Mouse (Mus musculus) thymus, adult 2 months (tissue): ENCODE data around the gene Mast1. TPM values are rescaled to one million over a fixed set of nuclear protein-coding genes. Genes with fewer than 3 reads are reported as not detected.

Source experiments
- DNase-seq: peaks from one replicate; pipeline ENCODE4 v3.0.0; 2021
- H3K27ac ChIP-seq: fragments of 200-500 bp; 2 replicates; pipeline ENCODE4 v1.5.1; 2012; ENCODE audit warnings: low read length, control low read depth; ENCODE audit not compliant: control insufficient read depth, insufficient read depth
- H3K27me3 ChIP-seq: fragments of 200-500 bp; 2 replicates; pipeline ENCODE4 v1.6.1; 2012; ENCODE audit warnings: mild to moderate bottlenecking, low read length, moderate library complexity, mixed read lengths; ENCODE audit not compliant: control insufficient read depth, insufficient read depth
- H3K36me3 ChIP-seq: fragments of 200-500 bp; 2 replicates; pipeline ENCODE4 v1.6.1; 2012; ENCODE audit warnings: mild to moderate bottlenecking, low read length, moderate library complexity; ENCODE audit not compliant: control insufficient read depth, insufficient read depth
- H3K4me1 ChIP-seq: fragments of 200-500 bp; replicated peaks from 2 replicates; pipeline ENCODE4 v1.6.1; 2012; ENCODE audit warnings: low read length; ENCODE audit not compliant: control insufficient read depth, insufficient read depth
- H3K4me3 ChIP-seq: fragments of 200-500 bp; 2 replicates; pipeline ENCODE4 v1.5.1; 2012; ENCODE audit warnings: mild to moderate bottlenecking, low read length, control low read depth, moderate library complexity; ENCODE audit not compliant: control insufficient read depth, insufficient read depth
- CTCF ChIP-seq: fragments of 200-500 bp; IDR thresholded peaks from 2 replicates; pipeline ENCODE4 v1.5.1; 2012; ENCODE audit warnings: mild to moderate bottlenecking, control low read depth, low read length, moderate library complexity, borderline replicate concordance; ENCODE audit not compliant: control insufficient read depth, poor library complexity, insufficient read depth; ENCODE audit errors: extremely low read depth
- POLR2A ChIP-seq: fragments of 200-500 bp; IDR thresholded peaks from 2 replicates; pipeline ENCODE4 v1.6.1; 2012; ENCODE audit warnings: mild to moderate bottlenecking, low read length, control low read depth, moderate library complexity; ENCODE audit not compliant: control insufficient read depth, poor library complexity, insufficient read depth; ENCODE audit errors: extremely low read depth
- WGBS: fragments of 180-500 bp; shearing (Covaris S2); methylation state at CpG from one replicate; pipeline ENCODE4 v1.1.7; 2018; 5-methylcytosine and 5-hydroxymethylcytosine counted together
- polyA plus RNA-seq: library from polyadenylated mRNA; depleted of rRNA; stranded (reverse); fragments of >200 nt; gene quantifications from 2 replicates; pipeline ENCODE4 v1.2.3, GENCODE M21; 2012

Mast1 gene
- polyA plus RNA-seq, 1 experiment = 0.35 TPM

GRCm38 (mm10) chr8:84937620-84938485, 694 bp upstream of the Mast1 start:
- DNase-seq = no peak
- Histone ChIP-seq H3K4me1 (no peaks in the 10 kb centered on the region; the same call in 1 of the 2 replicates), H3K36me3 (no peaks in the 10 kb centered on the region), H3K27ac (no peak overlapping the region), H3K4me3 (no peak overlapping the region), H3K27me3 (peaks cover 23% of the 10 kb centered on the region)
- WGBS = 69% methylated on average over 13 of the region's 13 CpGs
- no peak for TF ChIP-seq CTCF

- no peaks in the 10 kb centered on the region for H3K36me3 ChIP-seq
- no peaks in the 10 kb centered on the region; the same call in 1 of the 2 replicates for H3K4me1 ChIP-seq
- no peak overlapping the region for H3K4me3 ChIP-seq
- DNase-seq = no peak
- no peak overlapping the region for H3K27ac ChIP-seq
- WGBS = 26% methylated on average over 23 of the region's 23 CpGs
- H3K27me3 ChIP-seq = peaks cover 23% of the 10 kb centered on the region
- no peak for TF ChIP-seq POLR2A
- TF ChIP-seq CTCF = no peak
Observed at GRCm38 (mm10) chr8:84936041-84936961, 858 bp downstream of the Mast1 start.

- H3K27ac ChIP-seq = no peak overlapping the region
- no peaks in the 10 kb centered on the region; the same call in 1 of the 2 replicates for H3K4me1 ChIP-seq
- DNase-seq = no peak
- H3K27me3 ChIP-seq = peaks cover 23% of the 10 kb centered on the region
- H3K36me3 ChIP-seq = no peaks in the 10 kb centered on the region
- TF ChIP-seq CTCF (no peak), POLR2A (no peak)
- WGBS = 6% methylated on average over 14 of the region's 14 CpGs
- H3K4me3 ChIP-seq = no peak overlapping the region
Observed at GRCm38 (mm10) chr8:84935489-84935888, 1.7 kb downstream of the Mast1 start.

GRCm38 (mm10) chr8:84934860-84935259, 2.3 kb downstream of the Mast1 start:
- Histone ChIP-seq H3K4me1 (no peaks in the 10 kb centered on the region; the same call in 1 of the 2 replicates), H3K27me3 (peaks cover 23% of the 10 kb centered on the region), H3K4me3 (no peak overlapping the region), H3K27ac (no peak overlapping the region), H3K36me3 (no peaks in the 10 kb centered on the region)
- DNase-seq = no peak
- WGBS = 4% methylated on average over 15 of the region's 15 CpGs
- TF ChIP-seq POLR2A (no peak), CTCF (no peak)

- no peak overlapping the region for H3K27ac ChIP-seq
- H3K27me3 ChIP-seq = peaks cover 26% of the 10 kb centered on the region
- DNase-seq = no peak
- 74% methylated on average over 16 of the region's 16 CpGs for WGBS
- TF ChIP-seq POLR2A (no peak), CTCF (no peak)
- no peak overlapping the region for H3K4me3 ChIP-seq
- H3K36me3 ChIP-seq = no peaks in the 10 kb centered on the region
- H3K4me1 ChIP-seq = no peaks in the 10 kb centered on the region; the same call in 1 of the 2 replicates
Observed at GRCm38 (mm10) chr8:84933767-84934559, 3.2 kb downstream of the Mast1 start.

- Histone ChIP-seq H3K4me1 (no peaks in the 10 kb centered on the region), H3K36me3 (no peaks in the 10 kb centered on the region), H3K4me3 (no peak overlapping the region), H3K27ac (no peak overlapping the region), H3K27me3 (peaks cover 15% of the 10 kb centered on the region)
- DNase-seq = no peak
- TF ChIP-seq CTCF (no peak), POLR2A (no peak)
- WGBS = 90% methylated on average over 13 of the region's 13 CpGs
Observed at GRCm38 (mm10) chr8:84930582-84930981, 6.6 kb downstream of the Mast1 start.
